Mouse (Mus musculus) ES-Bruce4 (cell line): ENCODE results near the gene Asb4.

Source experiments
- CTCF ChIP-seq: IDR thresholded peaks from one replicate; pipeline ENCODE4 v1.8.1; 2011; ENCODE audit warnings: low read depth, low read length
- EP300 ChIP-seq: IDR thresholded peaks from 2 replicates; pipeline ENCODE4 v1.6.1; 2011; ENCODE audit warnings: low read depth, low read length; ENCODE audit not compliant: insufficient read depth
- POLR2A ChIP-seq: IDR thresholded peaks from one replicate; pipeline ENCODE4 v1.8.1; 2011; ENCODE audit warnings: low read length; ENCODE audit not compliant: insufficient read depth

DNA sequence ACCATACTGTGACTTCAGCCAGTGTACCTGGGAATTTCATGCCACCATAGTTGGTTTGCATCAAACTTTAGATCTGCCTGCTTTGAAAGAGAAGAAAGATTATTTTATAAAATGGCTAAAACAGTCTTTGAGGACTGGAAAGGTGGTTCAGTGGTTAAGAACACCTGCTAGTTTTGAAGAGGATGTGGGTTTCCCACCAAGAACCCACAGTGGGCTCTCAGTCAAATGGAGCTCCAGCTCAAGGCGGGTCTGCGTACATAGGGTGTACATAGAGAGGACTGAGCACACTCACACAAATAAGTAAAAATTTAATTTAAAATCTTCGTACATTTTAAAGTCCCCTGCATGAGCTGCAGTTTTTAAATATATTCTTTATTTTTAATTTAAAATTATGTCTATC lies 39.2 kb downstream of the Asb4 start:
- TF ChIP-seq POLR2A (no peak), CTCF (no peak), EP300 (no peak)
